In the genomic region with DNA sequence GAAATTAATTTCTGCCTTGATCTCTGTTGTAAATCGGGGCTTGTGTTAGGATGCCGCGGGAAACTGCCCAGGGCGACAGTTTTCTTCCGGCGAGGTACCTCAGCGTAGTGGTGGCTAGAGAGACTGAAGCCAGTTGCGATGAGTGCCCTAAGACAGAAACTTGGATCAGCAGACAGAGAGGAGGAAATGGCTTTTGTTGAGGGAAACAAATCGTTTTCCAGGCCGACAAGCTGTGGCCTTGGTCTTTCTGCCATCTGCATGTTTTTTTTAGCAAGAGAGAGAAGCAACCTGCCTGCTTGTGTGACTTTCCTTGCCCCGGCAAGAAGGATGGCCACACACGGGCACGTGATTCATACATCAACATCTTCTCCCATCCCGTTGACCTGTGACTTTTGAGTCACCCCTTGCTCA, we compare ENCODE assay signal across 14 mouse cellular contexts. TPM values are rescaled to one million over a fixed set of nuclear protein-coding genes. Genes with fewer than 3 reads are reported as not detected.
DNase-seq lines count a peak whose midpoint lies in the region; ATAC-seq and TF ChIP-seq lines count a peak whose summit lies in the region.
"Had no signal": no experiment of that assay in that cellular context is flagged by ENCODE, and none has a peak within 500 bp of the region (broad histone marks: within the 10 kb centered on the region; RNA-seq: fewer than 3 reads in every experiment).

No protein-coding gene starts in this region.

- H3K4me1 ChIP-seq in forebrain, embryonic 15.5 days, result peaks cover 44% of the 10 kb centered on the region
- H3K4me1 ChIP-seq in forebrain, embryonic 10.5 days, result peaks cover 47% of the 10 kb centered on the region
- peaks cover 40% of the 10 kb centered on the region for H3K4me1 ChIP-seq in neural tube, embryonic 13.5 days (replicated peaks)
- H3K4me1 ChIP-seq in stomach, postnatal 0 days (replicated peaks; ENCODE audit: control insufficient read depth, insufficient read depth), result peaks cover 3% of the 10 kb centered on the region; the same call in 1 of the 2 replicates
- peaks cover 23% of the 10 kb centered on the region for H3K4me1 ChIP-seq in intestine, embryonic 15.5 days (replicated peaks)

- no peaks in the 10 kb centered on the region for H3K36me3 ChIP-seq in forebrain, embryonic 15.5 days
- H3K36me3 ChIP-seq in forebrain, embryonic 10.5 days (replicated peaks), result no peaks in the 10 kb centered on the region
- H3K36me3 ChIP-seq in neural tube, embryonic 13.5 days, result no peaks in the 10 kb centered on the region
- no peaks in the 10 kb centered on the region for H3K36me3 ChIP-seq in stomach, postnatal 0 days (ENCODE audit: control insufficient read depth, insufficient read depth, low read length)
- H3K36me3 ChIP-seq in intestine, embryonic 15.5 days, result no peaks in the 10 kb centered on the region
- H3K36me3 ChIP-seq: heart, embryonic 13.5 days had no signal

- WGBS in forebrain, embryonic 15.5 days, result 61% methylated on average over 14 of the region's 14 CpGs
- WGBS in forebrain, embryonic 10.5 days, result 83% methylated on average over 14 of the region's 14 CpGs
- WGBS in neural tube, embryonic 13.5 days, result 61% methylated on average over 14 of the region's 14 CpGs
- WGBS in stomach, postnatal 0 days, result 61% methylated on average over 14 of the region's 14 CpGs
- 68% methylated on average over 14 of the region's 14 CpGs for WGBS in intestine, embryonic 15.5 days

- peak overlapping the region; percentile 75 for H3K27ac ChIP-seq in forebrain, embryonic 15.5 days (replicated peaks)
- no peak overlapping the region for H3K27ac ChIP-seq in forebrain, embryonic 10.5 days
- H3K27ac ChIP-seq in neural tube, embryonic 13.5 days (replicated peaks), result peak overlapping the region; percentile 4; the same call in 1 of the 2 replicates
- H3K27ac ChIP-seq in stomach, postnatal 0 days (replicated peaks), result 0 out of 2 replicates have a peak overlapping the region, but pooled peaks have one; percentile 35
- H3K27ac ChIP-seq in intestine, embryonic 15.5 days, result no peak overlapping the region
- H3K27ac ChIP-seq: heart, embryonic 13.5 days; hindbrain, embryonic 14.5 days; liver, embryonic 12.5 days had no signal

- no peak overlapping the region for H3K4me3 ChIP-seq in forebrain, embryonic 15.5 days
- no peak overlapping the region for H3K4me3 ChIP-seq in forebrain, embryonic 10.5 days
- no peak overlapping the region for H3K4me3 ChIP-seq in neural tube, embryonic 13.5 days
- H3K4me3 ChIP-seq in stomach, postnatal 0 days (ENCODE audit: low read depth, low read length), result no peak overlapping the region
- no peak overlapping the region for H3K4me3 ChIP-seq in intestine, embryonic 15.5 days (replicated peaks)
- H3K4me3 ChIP-seq: heart, embryonic 13.5 days; liver, embryonic 12.5 days had no signal

- no peak for TF ChIP-seq EP300 in stomach, postnatal 0 days (optimal IDR thresholded peaks at IDR 0.05)

- H3K9ac ChIP-seq in forebrain, embryonic 15.5 days (replicated peaks), result no peak overlapping the region
- no peak overlapping the region for H3K9ac ChIP-seq in neural tube, embryonic 13.5 days
- no peak overlapping the region for H3K9ac ChIP-seq in stomach, postnatal 0 days (ENCODE audit: low read length)
- H3K9ac ChIP-seq in intestine, embryonic 15.5 days, result no peak overlapping the region
- H3K9ac ChIP-seq: heart, embryonic 13.5 days; hindbrain, embryonic 14.5 days; liver, embryonic 12.5 days had no signal

- TF ChIP-seq CTCF in stomach, postnatal 0 days (IDR thresholded peaks at IDR 0.05; ENCODE audit: low read depth), result no peak

- 0 out of 2 replicates have a peak, but pooled peaks have one; percentile 7 for ATAC-seq in forebrain, embryonic 15.5 days (replicated peaks)
- no peak for ATAC-seq in neural tube, embryonic 13.5 days (ENCODE audit: low read depth)
- no peak for ATAC-seq in stomach, postnatal 0 days (ENCODE audit: low FRiP score, low TSS enrichment)
- no peak for ATAC-seq in intestine, embryonic 15.5 days
- ATAC-seq: activated CD4-positive, CD25-positive, alpha-beta regulatory T cell, adult 4 months; liver, embryonic 12.5 days; lung, postnatal 0 days had no signal

- H3K27me3 ChIP-seq in forebrain, embryonic 15.5 days, result no peaks in the 10 kb centered on the region
- 0 out of 2 replicates have a peak, but pooled peaks cover 6% of the 10 kb centered on the region for H3K27me3 ChIP-seq in forebrain, embryonic 10.5 days (ENCODE audit: poor library complexity, severe bottlenecking)
- H3K27me3 ChIP-seq in neural tube, embryonic 13.5 days, result no peaks in the 10 kb centered on the region; the same call in 1 of the 2 replicates
- no peaks in the 10 kb centered on the region for H3K27me3 ChIP-seq in stomach, postnatal 0 days (ENCODE audit: control insufficient read depth, insufficient read depth, low read length)
- no peaks in the 10 kb centered on the region for H3K27me3 ChIP-seq in intestine, embryonic 15.5 days (replicated peaks)
- H3K27me3 ChIP-seq: heart, embryonic 13.5 days had no signal

- DNase-seq in forebrain, embryonic 10.5 days (ENCODE audit: extremely low spot score, low spot score), result no peak
- DNase-seq in neural tube, embryonic 10.5 days (ENCODE audit: extremely low spot score, low spot score), result no peak
- peak; percentile 67 to 73 for DNase-seq in cerebellum, postnatal 10 days
- DNase-seq in stomach, postnatal 0 days (ENCODE audit: low spot score), result no peak
- DNase-seq in thymus, postnatal 25 days, result no peak
- DNase-seq: right cerebral cortex, postnatal 14 days had no signal

- H3K4me2 ChIP-seq in forebrain, embryonic 15.5 days (replicated peaks), result peak overlapping the region; percentile 24
- no peak overlapping the region for H3K4me2 ChIP-seq in neural tube, embryonic 13.5 days
- no peak overlapping the region for H3K4me2 ChIP-seq in stomach, postnatal 0 days (replicated peaks; ENCODE audit: low read depth)
- no peak overlapping the region for H3K4me2 ChIP-seq in intestine, embryonic 15.5 days (replicated peaks)
- H3K4me2 ChIP-seq: heart, embryonic 13.5 days; hindbrain, embryonic 14.5 days; liver, embryonic 12.5 days had no signal

- H3K9me3 ChIP-seq in forebrain, embryonic 15.5 days, result no peaks in the 10 kb centered on the region
- H3K9me3 ChIP-seq in forebrain, embryonic 10.5 days, result no peaks in the 10 kb centered on the region
- H3K9me3 ChIP-seq in neural tube, embryonic 13.5 days, result no peaks in the 10 kb centered on the region
- no peaks in the 10 kb centered on the region for H3K9me3 ChIP-seq in stomach, postnatal 0 days (ENCODE audit: control insufficient read depth, low read length)
- no peaks in the 10 kb centered on the region for H3K9me3 ChIP-seq in intestine, embryonic 15.5 days
- H3K9me3 ChIP-seq: heart, embryonic 13.5 days; liver, embryonic 12.5 days had no signal

RNA-seq across cellular contexts. Expression of gene Abtb1, which starts 47.2 kb away (rescaled TPM):
- 37.6 and 40.0 TPM in 2 replicates for polyA plus RNA-seq in forebrain, embryonic 15.5 days (2015; fragmentation: Nextera tagmentation; extraction: Ambion mirVana)
- 20.8 and 21.5 TPM in 2 replicates for polyA plus RNA-seq in forebrain, embryonic 10.5 days (2016; fragmentation: Nextera tagmentation; extraction: Ambion mirVana)
- polyA plus RNA-seq in neural tube, embryonic 13.5 days (2015; fragmentation: Nextera tagmentation; extraction: Ambion mirVana), result 43.1 and 43.4 TPM in 2 replicates
- 25.1 and 26.1 TPM in 2 replicates for polyA plus RNA-seq in stomach, postnatal 0 days (2015; fragmentation: Nextera tagmentation; extraction: Ambion mirVana)
- 24.2 and 25.0 TPM in 2 replicates for polyA plus RNA-seq in intestine, embryonic 15.5 days (2015; fragmentation: Nextera tagmentation; extraction: Ambion mirVana)

Comparison
In these comparisons a context has a peak if more than half of its experiments do, and no peak if none do; other contexts are left out.
1. H3K27ac ChIP-seq: peak in forebrain, embryonic 15.5 days (single experiment), neural tube, embryonic 13.5 days (single experiment) and stomach, postnatal 0 days (single experiment); none in forebrain, embryonic 10.5 days (single experiment) and intestine, embryonic 15.5 days (single experiment).
2. DNase-seq: peak in cerebellum, postnatal 10 days (2 of 2); none in forebrain, embryonic 10.5 days (single experiment), neural tube, embryonic 10.5 days (single experiment), stomach, postnatal 0 days (single experiment) and thymus, postnatal 25 days (single experiment).